Mouse (Mus musculus) Muller cell, postnatal 12 days (primary cell): ENCODE results near the gene Hlcs.

Experiments
- DNase-seq: peaks from one replicate; pipeline ENCODE4 v3.0.0-alpha.2; 2015; ENCODE audit errors: inconsistent ontology term

Gene Hlcs

DNA sequence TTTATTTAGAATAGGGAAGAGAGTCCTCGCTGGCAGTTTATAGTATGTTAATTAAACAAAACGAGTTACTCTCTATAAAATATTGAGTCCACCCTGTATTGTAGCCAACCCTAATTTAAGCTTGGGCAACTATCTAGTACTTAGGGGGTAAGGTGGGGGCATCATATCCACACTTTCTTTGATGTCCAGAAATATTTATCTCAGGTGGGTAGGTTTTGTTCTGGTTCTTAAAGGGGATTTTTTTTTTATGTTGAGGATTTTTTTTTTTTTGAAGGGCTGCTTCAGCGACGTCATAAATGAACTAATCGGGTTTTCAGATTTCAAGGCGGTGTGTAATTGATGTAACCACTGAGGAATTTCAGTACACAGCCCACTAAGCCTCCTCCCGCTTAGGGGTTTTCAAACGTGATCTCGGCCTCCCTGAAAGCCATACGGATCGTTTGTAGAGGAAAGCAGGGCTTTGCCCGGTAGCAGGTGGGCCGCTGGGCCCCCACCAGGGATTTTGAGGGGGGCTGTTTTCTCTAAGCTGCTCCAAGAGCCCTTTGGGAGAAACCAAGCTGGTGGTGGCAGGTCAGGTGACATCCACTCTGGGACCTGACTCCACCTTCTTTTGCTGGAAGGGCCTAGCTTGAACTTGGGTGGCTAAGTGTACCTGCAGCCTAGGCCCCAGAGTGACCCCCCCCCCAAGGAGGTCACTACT is 233.4 kb downstream of the Hlcs start:
- no peak for DNase-seq

DNA sequence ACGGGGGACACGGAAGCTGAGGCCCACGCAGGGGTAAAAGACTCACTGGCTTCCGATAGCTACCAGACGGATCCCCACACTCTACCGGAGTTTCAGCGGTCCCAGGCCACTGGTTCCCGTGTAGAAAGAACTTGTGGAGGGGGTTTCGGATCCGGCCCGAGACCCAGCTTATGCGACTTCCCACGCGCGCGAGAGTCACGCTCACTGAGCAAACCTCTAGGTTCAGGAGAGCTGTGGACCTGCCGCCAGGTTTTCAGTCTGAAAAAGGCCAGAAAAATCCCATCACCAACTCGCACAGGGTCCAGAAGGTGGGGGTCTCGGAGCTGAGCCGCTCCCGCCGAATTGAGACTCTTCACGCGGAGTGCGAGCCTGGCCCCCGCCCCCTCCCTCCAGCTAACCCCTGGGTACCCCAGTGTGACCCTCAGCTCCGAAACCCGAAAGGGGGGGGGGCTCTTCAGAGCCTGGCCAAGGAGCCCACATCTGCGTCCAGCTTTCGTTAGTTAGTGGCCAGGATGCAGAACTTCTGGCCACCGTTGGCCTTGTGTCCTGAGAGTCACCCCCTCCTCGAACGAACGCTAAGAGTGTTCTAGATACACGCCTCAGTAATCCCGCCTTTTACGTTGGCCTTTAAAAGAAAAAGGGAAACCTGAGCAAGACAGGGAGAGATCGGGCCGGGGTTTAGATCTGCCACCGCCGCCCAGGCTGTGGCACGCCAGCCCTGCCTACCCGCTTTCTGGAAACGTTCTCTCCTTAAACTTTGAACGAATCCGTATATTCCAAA is 234.1 kb downstream of the Hlcs start:
- DNase-seq = no peak
